Mouse (Mus musculus) brain, adult 2 months (tissue): ENCODE results near the gene 6030452D12Rik.

Experiments
- DNase-seq: peaks from one replicate; pipeline ENCODE4 v3.0.0; 2011; ENCODE audit warnings: low read depth, low spot score

The 6030452D12Rik gene

DNA sequence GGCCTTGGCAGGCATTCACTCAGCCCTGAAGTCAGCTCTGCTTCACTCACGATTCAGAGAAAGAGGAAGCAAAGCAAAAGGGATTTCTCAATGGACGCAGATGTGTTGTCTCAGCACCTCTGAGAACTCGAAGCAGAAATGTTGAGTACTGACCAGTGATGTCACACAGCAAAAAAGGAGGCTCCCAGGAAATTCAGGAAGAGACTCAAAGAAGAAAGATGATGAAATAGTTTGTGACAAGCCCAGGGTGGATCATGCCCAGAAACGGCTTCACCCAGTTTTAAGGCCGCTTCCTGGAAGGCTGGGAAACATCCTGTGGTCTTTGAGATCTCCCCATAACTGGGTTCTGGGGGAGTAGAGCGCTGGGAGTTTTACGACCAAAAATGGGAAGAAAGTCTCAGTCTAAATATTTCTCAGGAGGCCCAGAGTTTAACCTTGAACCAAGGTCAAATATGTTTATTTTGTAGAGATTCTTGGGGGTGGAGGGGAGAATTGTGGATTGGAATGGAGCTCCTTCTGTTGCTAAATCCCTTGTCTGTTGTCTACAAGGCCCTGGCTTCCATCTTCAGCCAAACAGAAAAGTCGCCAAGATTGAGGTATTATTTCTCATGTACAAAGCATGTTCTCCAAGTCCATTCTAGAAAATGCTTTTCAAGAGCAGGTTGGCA, at the start of gene 6030452D12Rik:
Gene 6030452D12Rik (plus strand): TSS at position 505 of the 668 bp plus-strand sequence.
- DNase-seq: peak; percentile 27

- DNase-seq: no peak
These were observed 48.8 kb upstream of the 6030452D12Rik start for GRCm38 (mm10) chr8:106451301-106452085.

DNA sequence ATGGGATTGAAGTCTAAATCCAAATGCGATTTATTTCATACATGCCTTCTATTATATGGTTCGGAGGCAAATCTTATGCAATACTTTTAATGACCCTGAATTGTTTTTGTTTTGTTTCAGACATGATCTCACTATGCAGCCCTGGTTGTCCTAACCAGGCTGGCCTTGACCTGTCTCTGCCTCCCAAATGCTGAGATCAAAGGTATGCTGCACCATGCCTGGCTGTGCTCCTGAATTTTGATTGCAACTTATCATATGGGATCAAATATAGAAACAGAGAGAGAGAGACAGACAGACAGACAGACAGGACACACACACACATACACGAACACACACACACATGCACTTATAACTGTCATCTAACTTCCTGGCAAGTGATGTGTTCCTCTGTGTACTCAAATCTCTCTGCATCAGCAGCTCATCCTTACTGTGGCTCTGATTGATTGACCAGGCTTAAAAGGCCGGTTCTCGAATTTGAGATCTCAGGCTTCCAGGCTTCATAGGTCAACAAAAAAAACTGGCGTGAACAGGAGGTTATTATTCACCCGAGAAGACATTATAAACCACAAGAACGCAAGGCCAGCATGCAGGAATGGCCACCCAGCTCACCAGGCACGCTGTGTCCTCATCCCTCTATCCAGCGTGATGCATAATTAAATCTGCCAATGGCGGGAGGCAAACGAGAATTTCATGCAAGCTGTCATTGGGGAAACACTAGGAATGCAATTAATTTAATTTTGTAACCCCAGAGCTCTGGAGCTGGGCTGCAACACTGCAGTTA, 47.4 kb upstream of the 6030452D12Rik start:
- no peak for DNase-seq

- DNase-seq: no peak
These were observed 46.3 kb upstream of the 6030452D12Rik start for GRCm38 (mm10) chr8:106454036-106454435.

DNA sequence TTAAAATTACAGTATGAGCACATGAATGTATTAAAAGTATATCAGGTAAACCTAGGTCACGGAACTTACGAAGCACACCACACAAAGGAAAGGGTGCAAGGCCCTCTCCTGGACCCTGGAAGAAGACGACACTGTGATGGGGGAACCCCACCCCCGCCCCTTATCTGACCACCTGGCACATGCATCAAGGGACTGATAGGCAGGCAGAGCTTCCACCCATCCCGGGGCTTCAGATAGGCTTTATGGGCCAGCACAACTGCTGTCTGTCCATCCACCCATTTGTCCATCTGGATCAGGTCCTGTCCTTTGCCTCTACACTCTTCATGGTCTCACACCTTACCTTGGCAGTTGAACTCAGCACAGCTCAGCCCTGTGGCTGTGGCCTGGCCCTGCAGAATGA, 38.2 kb upstream of the 6030452D12Rik start:
- no peak for DNase-seq

DNA sequence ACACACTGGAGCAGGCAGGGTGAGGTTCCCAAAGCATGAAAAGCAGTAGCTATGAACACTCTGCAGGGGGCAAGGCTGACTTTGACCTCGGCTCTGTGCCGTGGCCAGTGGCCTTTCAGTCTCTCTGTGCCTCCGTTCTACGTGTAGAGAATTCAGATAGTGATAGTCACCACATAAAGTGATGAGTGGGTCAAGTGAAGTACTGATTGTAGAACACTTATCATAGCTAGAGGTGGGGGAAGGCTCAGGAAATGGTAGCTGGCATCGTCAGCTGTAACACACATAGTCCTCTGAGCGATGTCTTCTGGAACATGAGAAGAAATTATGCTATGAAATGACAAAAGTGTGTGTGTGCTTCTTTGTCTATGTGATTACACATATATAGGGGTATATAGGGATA, 36.5 kb upstream of the 6030452D12Rik start:
- no peak for DNase-seq

DNA sequence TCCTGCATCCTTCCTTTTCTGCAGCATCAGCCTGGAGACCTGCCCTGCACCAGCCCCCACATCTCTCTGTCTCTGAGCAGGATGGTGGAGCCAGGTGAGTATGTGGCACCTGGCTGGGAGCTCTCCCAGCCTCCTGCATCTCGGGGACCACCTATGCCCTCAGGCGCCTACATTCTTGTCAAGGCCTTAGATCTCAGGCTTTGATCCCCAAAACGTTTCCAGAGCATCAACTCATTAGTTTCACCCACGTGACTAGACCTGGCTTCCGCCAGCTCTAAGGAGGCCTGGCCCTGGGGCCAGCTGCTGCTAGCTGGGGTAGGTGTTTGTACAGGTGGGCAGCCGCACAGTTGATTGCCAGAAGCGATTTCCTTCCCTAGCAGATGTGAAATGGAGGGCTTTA, 30.8 kb upstream of the 6030452D12Rik start:
- DNase-seq: no peak

DNA sequence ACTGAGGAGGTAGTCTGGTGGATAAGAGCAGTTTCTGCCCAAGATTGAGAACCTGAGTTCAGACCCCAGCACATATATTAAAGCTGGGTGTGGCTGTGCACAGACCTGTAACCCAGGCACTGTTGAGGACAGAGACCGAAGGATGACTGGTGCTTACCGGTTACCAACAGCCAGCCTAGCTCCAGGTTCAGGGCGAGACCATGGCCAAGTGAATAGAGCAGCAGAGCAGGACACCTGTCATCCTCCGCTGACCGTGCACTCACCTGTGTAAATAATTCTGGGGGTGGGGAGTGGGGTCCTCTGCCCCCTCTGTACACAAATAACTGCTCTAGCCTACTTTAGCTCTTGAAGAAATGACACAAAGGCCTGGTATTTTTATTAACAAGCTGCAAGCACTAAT, 26.3 kb upstream of the 6030452D12Rik start:
- no peak for DNase-seq

DNA sequence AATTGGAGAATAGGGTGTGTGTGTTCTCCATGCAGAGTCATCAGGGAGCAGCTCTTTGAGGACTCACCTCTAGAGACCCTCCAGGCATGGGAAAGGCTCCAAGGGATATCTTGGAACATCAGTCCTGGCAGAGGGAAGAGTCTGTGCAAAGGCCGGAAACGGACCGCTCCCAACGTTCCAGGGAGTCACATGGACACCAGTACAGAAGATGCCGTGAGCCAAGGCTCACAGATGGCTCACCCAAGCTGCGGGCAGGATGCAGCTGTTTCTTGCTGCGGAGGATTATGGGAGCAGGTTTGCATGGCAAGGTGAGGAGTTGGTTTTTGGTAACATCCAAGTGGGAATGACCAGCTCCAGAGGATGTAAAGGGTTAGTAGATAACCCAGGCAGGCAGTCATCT, 3.9 kb downstream of the 6030452D12Rik start:
- DNase-seq: no peak

DNA sequence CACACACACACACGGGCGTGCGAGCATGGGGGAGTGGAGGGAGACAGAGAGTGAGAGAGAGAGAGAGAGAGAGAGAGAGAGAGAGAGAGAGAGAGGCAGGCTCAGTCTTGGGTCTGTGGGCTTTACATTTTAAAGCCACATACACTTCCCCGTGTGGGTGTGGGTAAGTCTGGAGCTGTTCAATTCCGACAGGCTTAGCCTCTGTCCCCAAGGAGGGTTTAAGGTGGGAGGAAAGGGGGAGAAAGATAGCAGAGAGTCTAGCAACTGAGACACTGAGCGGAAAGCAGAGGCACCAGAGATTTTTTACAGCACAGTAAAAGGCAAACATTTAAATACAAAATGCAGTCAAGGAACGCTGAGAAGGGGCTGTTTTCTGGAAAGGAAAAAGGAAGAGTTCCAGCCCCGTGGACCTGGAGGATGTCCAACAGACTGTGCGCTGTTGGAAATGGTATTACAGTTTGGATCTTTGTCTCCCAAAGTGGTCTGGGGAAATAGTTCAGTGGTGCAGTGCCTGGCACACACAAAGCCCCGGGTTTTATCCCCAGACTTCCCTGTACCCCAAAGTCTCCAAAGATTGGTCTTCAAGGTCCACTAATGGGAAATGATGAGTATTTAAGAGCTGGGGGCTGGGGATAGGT, 5.1 kb downstream of the 6030452D12Rik start:
- DNase-seq: no peak

GRCm38 (mm10) chr8:106506106-106506505, 5.8 kb downstream of the 6030452D12Rik start:
- peak; percentile 35 for DNase-seq

DNA sequence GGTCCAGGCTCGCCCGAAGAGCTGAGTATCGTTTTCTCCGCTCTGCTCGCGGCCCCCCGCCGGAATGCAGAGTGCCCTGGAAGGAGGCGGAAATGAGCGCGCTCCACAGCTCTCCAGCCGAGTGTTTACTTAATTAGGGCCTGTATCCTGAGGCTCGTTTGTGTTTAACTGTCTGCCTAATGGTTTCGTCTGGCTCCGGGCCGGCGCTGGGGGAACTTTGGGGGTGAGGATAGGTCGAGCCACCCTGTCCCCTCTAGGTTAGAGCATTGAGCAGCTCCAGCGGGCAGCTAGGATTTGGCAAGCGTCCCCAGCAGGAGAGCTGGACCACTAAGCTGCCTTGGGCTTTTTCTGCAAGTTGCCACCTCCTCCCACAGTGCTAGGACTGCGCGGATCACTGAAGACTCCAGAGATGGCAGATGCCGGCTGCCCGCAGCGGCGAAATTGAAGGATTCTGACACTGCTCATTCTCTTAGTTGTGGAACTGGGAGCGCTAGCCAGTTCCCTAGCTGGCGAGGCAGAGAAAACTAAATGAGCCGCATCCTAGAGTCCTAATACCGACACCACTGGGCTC, 7.5 kb downstream of the 6030452D12Rik start:
- DNase-seq: peak; percentile 49

- DNase-seq: no peak
These were observed 8.1 kb downstream of the 6030452D12Rik start for GRCm38 (mm10) chr8:106508456-106508855.

GRCm38 (mm10) chr8:106509079-106509780, 8.9 kb downstream of the 6030452D12Rik start:
- no peak for DNase-seq

DNA sequence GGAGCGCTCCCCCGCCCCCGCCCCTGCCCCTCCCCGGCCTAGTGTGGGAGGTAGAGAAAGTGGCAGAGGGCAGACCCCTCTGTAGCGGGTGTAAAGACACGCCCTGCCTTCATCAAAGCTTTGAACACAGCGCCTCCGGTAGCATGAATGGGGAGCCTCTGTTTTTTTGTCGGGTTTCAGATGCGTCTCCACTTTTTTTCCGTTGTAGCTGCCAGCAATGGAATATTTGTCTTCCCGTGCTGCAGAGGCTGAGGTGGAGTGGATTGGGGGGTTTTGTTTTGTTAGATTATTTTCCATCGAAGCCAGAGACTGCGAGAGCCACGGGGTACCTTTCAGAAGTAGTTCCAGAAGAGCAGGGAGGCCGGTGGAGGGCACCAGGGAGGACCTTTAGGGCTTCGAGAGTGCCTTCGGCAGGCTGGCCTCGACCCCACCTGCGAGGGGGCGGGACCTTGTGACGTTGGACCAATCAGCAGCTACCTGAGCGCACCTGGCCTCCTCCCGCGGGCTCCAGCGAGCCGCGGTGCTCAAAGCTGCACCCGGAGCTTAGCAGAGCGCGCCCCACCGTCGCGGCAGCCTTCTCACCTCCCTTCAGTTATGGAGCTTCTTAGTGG, 10.1 kb downstream of the 6030452D12Rik start, which contains the start of gene Cdh3:
Gene Cdh3 (plus strand): TSS at position 527 of the 611 bp plus-strand sequence.
- DNase-seq: no peak

DNA sequence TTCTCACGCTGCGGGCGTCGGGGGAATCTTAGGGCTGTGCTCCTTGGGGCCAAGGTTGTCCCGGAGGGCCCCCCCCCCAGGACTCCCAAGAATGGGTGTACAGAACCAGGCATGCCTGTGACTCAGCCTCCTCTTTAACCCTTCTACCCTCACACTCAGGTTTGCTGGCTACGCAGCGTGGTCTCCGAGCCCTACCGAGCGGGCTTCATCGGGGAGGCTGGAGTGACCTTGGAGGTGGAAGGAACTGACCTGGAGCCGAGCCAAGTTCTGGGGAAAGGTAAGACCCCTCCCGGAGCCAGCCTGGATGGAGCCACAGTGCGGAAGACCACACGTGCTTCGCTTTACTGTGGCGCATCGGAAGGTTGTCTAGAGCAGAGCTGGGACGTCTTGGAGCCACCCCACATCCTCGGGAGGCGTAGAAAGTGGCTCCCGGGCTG, 10.8 kb downstream of the 6030452D12Rik start:
- no peak for DNase-seq

DNA sequence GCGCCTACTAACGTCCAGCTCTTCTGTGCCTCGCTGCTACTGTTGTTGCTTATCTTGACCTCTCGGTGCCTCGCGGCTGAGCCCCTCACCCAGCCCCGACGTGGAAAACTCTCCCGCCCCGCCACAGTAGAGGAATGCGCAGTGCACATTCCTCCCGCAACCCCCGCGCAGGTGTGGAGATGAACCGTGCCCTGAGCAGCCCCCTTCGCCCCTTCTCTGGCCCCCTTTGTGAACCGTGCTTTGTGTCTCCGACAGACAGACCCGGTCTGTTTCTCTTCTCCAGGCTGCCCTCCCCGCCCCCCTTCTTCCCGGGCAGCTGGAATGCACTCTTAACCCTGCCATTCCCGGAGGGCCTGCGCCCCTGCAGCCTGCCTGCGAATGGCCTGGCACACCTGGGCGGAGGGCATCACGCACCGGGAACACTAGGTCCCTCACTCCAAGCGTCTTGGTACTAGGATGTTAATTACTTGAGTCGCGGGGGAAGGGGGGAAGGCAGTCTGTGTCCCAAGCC, 11.3 kb downstream of the 6030452D12Rik start:
- no peak for DNase-seq

DNA sequence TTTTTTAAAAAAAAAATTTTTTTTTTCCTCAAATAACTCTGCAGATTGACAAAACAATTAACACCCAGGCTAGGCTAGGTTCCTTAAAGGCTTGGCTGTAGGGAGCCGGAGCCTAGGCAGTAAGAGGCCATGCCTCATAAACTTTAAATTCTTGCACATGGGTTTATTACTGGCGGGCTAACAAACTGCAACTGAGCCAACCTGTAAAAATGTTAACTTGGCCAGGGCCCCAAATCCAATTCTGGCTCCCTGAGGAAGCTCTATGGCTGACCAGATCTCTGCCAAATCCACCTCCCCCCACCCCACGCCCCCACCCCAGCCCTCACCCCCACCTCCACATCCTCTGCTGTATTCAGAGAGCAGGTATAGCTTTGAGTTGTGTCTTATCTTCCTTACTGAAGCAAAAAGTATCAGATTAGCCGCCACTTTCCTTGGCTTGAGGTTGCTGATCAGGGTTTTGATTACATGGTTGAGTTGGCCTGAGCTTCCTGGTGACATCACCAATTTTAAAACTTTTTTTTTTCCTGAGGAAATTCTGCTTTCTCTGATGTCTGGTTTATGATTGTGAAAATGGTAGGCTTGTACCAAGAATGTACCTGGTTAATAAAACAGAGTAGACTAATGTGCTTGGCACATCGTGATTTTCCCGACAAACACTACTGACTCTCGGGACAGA, 12.3 kb downstream of the 6030452D12Rik start:
- no peak for DNase-seq

DNA sequence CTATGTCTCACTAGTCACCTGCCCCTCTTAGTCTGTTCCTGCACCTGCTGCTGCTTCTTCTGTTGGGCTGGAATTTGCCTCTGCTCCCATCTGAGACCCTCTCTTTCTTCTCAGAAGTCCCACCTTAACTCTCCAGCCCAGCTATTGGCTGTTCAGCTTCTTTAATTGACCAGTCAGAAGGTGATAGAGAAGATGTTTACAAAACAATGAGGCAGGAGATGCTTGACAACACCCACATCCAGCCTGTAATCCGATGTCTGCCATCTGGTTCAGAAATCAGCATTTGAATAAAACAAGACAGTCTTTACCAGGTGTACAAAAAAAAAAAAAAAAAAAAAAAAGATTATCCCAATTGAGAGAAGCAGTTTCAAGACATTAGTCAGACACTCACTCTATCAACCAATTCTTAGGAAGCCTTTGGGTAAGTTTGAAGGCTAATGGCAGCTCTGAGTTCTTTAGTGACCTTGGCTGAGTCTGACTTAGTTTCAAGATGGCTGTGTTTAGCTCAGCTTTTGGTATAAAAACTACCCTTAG, 15.7 kb downstream of the 6030452D12Rik start:
- DNase-seq: no peak
